Mouse (Mus musculus): ENCODE data around the gene Meox2. TPM values are rescaled to one million over a fixed set of nuclear protein-coding genes. Genes with fewer than 3 reads are reported as not detected.

Meox2 gene
- polyA plus RNA-seq, 1 experiment: 2.1 TPM

- no peak for TF ChIP-seq POLR2A (IDR thresholded peaks at IDR 0.05; ENCODE audit: borderline replicate concordance, extremely low read depth, insufficient read depth, insufficient read length, poor library complexity, severe bottlenecking)
- TF ChIP-seq CTCF (IDR thresholded peaks at IDR 0.05; ENCODE audit: borderline replicate concordance, extremely low read depth, insufficient read depth, insufficient read length): no peak
- peak; percentile 9 for DNase-seq (ENCODE audit: low read depth)
Observed at GRCm38 (mm10) chr12:37142080-37142703, 33.9 kb downstream of the Meox2 start.

- no peak for DNase-seq (ENCODE audit: low read depth)
- no peak for TF ChIP-seq CTCF (IDR thresholded peaks at IDR 0.05; ENCODE audit: borderline replicate concordance, extremely low read depth, insufficient read depth, insufficient read length)
- TF ChIP-seq POLR2A (IDR thresholded peaks at IDR 0.05; ENCODE audit: borderline replicate concordance, extremely low read depth, insufficient read depth, insufficient read length, poor library complexity, severe bottlenecking): no peak
Observed at GRCm38 (mm10) chr12:37143879-37144278, 35.5 kb downstream of the Meox2 start.

GRCm38 (mm10) chr12:37167742-37168141 is 59.4 kb downstream of the Meox2 start:
- TF ChIP-seq POLR2A (IDR thresholded peaks at IDR 0.05; ENCODE audit: borderline replicate concordance, extremely low read depth, insufficient read depth, insufficient read length, poor library complexity, severe bottlenecking): no peak
- DNase-seq (ENCODE audit: low read depth): no peak

- TF ChIP-seq POLR2A (IDR thresholded peaks at IDR 0.05; ENCODE audit: borderline replicate concordance, extremely low read depth, insufficient read depth, insufficient read length, poor library complexity, severe bottlenecking): no peak
- no peak for TF ChIP-seq CTCF (IDR thresholded peaks at IDR 0.05; ENCODE audit: borderline replicate concordance, extremely low read depth, insufficient read depth, insufficient read length)
- DNase-seq (ENCODE audit: low read depth): no peak
Observed at GRCm38 (mm10) chr12:37173324-37173723, 65.0 kb downstream of the Meox2 start.

GRCm38 (mm10) chr12:37183689-37184088 is 75.3 kb downstream of the Meox2 start:
- TF ChIP-seq POLR2A (IDR thresholded peaks at IDR 0.05; ENCODE audit: borderline replicate concordance, extremely low read depth, insufficient read depth, insufficient read length, poor library complexity, severe bottlenecking) (no peak), CTCF (IDR thresholded peaks at IDR 0.05; ENCODE audit: borderline replicate concordance, extremely low read depth, insufficient read depth, insufficient read length) (peak; percentile 50; the same call in 1 of the 2 replicates)
- peak; percentile 38 for DNase-seq (ENCODE audit: low read depth)

GRCm38 (mm10) chr12:37188940-37189488 is 80.7 kb downstream of the Meox2 start:
- TF ChIP-seq POLR2A (IDR thresholded peaks at IDR 0.05; ENCODE audit: borderline replicate concordance, extremely low read depth, insufficient read depth, insufficient read length, poor library complexity, severe bottlenecking): no peak
- no peak for TF ChIP-seq CTCF (IDR thresholded peaks at IDR 0.05; ENCODE audit: borderline replicate concordance, extremely low read depth, insufficient read depth, insufficient read length)
- DNase-seq (ENCODE audit: low read depth): peak; percentile 72

Other genes with a start within 250 kb of the Meox2 start
- 0.16 and 0.25 TPM in 2 replicates for gene Agmo, start 133.1 kb downstream of the Meox2 start, polyA plus RNA-seq (2012; rRNA removed)